Mouse (Mus musculus) kidney, postnatal 25 days (tissue): ENCODE results near the gene Mindy4b-ps.

Source experiments
- DNase-seq, 2 experiments: peaks; one replicate each; pipeline ENCODE4 v3.0.0; 2021; ENCODE audit warnings: mixed read lengths in 2 of 2

Gene Mindy4b-ps

GRCm38 (mm10) chr3:58784219-58785092 is 37.7 kb downstream of the Mindy4b-ps start:
- peak in 1 of 2 experiments; percentile 60 for DNase-seq

GRCm38 (mm10) chr3:58783602-58784218 is 38.4 kb downstream of the Mindy4b-ps start:
- no peak for DNase-seq

GRCm38 (mm10) chr3:58756429-58756828 is 65.7 kb downstream of the Mindy4b-ps start:
- no peak for DNase-seq

DNA sequence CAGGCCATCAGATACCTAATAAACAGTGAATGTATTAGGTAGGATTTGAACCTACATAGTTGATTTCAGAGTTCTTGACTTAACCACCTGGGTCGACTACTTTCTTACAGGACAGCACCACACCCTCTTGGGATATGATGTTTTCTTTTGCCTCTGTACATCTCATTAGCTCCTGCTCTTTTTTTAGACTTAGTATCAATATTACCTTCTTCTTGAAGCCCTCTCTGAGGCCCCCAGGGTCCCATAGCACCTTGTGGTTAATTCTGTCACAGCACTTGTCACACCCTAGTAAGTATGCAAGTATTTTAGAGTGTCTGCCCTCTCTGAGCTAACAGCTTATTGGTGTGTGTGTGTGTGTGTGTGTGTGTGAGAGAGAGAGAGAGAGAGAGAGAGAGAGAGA is 66.3 kb downstream of the Mindy4b-ps start:
- DNase-seq, result no peak

GRCm38 (mm10) chr3:58754361-58754760 is 67.8 kb downstream of the Mindy4b-ps start:
- DNase-seq, result no peak

DNA sequence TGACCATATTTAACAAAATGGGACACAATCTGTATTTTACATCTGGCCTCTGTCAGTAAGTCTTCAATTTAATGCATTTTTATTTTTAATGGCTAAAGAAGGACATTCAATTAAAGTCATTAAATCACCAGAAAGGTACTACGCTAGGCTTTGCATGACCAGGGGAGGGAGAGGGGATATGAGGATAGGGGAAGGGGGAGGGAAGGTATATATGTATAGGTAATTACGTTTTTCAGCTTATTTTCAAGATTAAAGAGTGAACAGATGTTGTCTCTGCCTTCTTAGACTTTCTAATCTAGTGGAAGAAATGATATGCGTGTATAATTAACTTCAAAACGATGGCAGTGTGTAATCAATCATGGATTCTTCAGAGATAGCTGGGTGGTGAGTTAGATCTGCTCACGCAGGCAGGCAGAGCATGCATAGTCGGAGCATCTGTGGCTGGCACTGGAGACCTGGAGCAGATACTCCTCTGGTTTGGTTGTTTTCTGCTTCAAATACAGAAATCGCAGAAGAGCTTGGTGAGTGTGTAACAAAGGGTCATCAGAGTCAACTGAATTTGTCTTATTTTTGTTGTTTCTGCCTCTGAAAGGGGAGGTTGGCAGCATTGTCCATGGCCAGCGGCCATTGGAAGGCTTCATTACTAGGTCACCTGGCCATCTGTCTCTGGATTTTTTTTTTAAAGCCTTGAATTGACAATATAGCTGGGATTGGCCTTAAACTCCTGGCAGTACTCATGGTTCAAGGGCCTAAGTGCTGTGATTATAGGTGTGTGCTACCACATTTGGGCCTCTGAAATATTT is 70.1 kb downstream of the Mindy4b-ps start:
- no peak for DNase-seq

DNA sequence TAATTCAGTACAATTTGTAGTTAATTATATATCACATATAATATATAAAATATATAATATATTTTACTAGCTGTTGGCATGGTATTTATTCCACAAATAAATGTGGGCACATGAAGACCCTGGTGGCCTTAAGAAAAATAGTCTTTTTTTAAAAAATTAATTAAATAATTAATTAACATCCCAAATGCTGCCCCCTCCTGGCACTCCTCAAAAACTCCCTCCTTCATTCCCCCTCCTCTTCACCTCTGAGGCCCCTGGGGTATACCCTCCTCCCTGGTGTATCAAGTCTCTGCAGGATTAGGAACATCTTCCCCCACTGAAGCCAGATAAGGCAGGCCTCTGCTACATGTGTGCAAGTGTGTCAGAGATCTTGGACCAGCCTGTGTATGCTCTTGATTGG is 73.4 kb downstream of the Mindy4b-ps start:
- no peak for DNase-seq

GRCm38 (mm10) chr3:58747924-58748323 is 74.2 kb downstream of the Mindy4b-ps start:
- no peak for DNase-seq

- no peak for DNase-seq
Measured at GRCm38 (mm10) chr3:58739536-58739935, 82.6 kb downstream of the Mindy4b-ps start.
